Mouse (Mus musculus) brain, adult 10 weeks (tissue): Measurements from ENCODE around the gene Traf1. TPM values are rescaled to one million over a fixed set of nuclear protein-coding genes. Genes with fewer than 3 reads are reported as not detected.

Source experiments
- polyA plus RNA-seq: library from polyadenylated mRNA; stranded (reverse); fragments of 350-450 nt; fragmentation: Illumina TruSeq; extraction: RNeasy Lipid Tissue Mini Kit (QIAGEN cat#74804); gene quantifications from one replicate; pipeline ENCODE4 v1.2.3, GENCODE M21; 2015; ENCODE audit warnings: low read depth, low replicate concordance

The Traf1 gene
- 2.7 TPM for polyA plus RNA-seq

GRCm38 (mm10) chr2:34961481-34962036, at the start of gene Traf1:
Gene Traf1, minus strand, starts transcription at chr2:34961772.

GRCm38 (mm10) chr2:34913218-34914068, 48.1 kb downstream of the Traf1 start, which contains the start of gene Phf19:
Gene Phf19, minus strand, starts transcription at chr2:34914026.

Other genes with a start within 250 kb of the Traf1 start
- gene Gapvd1, start 206.5 kb downstream of the Traf1 start, polyA plus RNA-seq, result 60.6 TPM
- 380 TPM for gene Hspa5, start 189.8 kb downstream of the Traf1 start, polyA plus RNA-seq
- 45.4 TPM for gene Rabepk, start 161.9 kb downstream of the Traf1 start, polyA plus RNA-seq
- gene Fbxw2, start 135.5 kb downstream of the Traf1 start, polyA plus RNA-seq, result 105 TPM
- not detected for gene Gm34653, start 128.8 kb downstream of the Traf1 start, polyA plus RNA-seq
- gene Cutal, start 87.4 kb downstream of the Traf1 start, polyA plus RNA-seq, result 1.2 TPM
- 40.4 TPM for gene Psmd5, start 86.8 kb downstream of the Traf1 start, polyA plus RNA-seq
- gene Phf19, start 47.7 kb downstream of the Traf1 start, polyA plus RNA-seq, result 0.76 TPM
- gene Hc, start 99.7 kb upstream of the Traf1 start, polyA plus RNA-seq, result 0.59 TPM
- gene AI182371, start 139.8 kb upstream of the Traf1 start, polyA plus RNA-seq, result 0.79 TPM
- 9.0 TPM for gene Cntrl, start 147.7 kb upstream of the Traf1 start, polyA plus RNA-seq
- 231 TPM for gene Rab14, start 239.3 kb upstream of the Traf1 start, polyA plus RNA-seq